Mouse (Mus musculus) embryonic facial prominence, embryonic 12.5 days (tissue): ENCODE results near the gene Slc41a3. TPM values are rescaled to one million over a fixed set of nuclear protein-coding genes. Genes with fewer than 3 reads are reported as not detected.

Source experiments
- ATAC-seq: fragments of 200-750 bp; cut with Nextera tagmentation; 2 replicates; pipeline ENCODE4 v1.8.0; 2017; ENCODE audit not compliant: insufficient number of reproducible peaks, insufficient read depth, low FRiP score, low TSS enrichment
- H3K27ac ChIP-seq: fragments of 300-500 bp; sonication (generic); 2 replicates; pipeline ENCODE4 v1.5.1; 2016; ENCODE audit warnings: mild to moderate bottlenecking
- H3K27me3 ChIP-seq: fragments of 300-500 bp; sonication (generic); 2 replicates; pipeline ENCODE4 v1.6.1; 2016; ENCODE audit warnings: mild to moderate bottlenecking, moderate library complexity
- H3K36me3 ChIP-seq: fragments of 300-500 bp; sonication (generic); 2 replicates; pipeline ENCODE4 v1.6.1; 2016; ENCODE audit warnings: mild to moderate bottlenecking
- H3K4me1 ChIP-seq: fragments of 300-500 bp; sonication (generic); 2 replicates; pipeline ENCODE4 v1.6.1; 2016
- H3K4me2 ChIP-seq: fragments of 300-500 bp; sonication (generic); replicated peaks from 2 replicates; pipeline ENCODE4 v1.6.1; 2016; ENCODE audit warnings: mild to moderate bottlenecking, moderate library complexity
- H3K4me3 ChIP-seq: fragments of 300-500 bp; sonication (generic); 2 replicates; pipeline ENCODE4 v1.5.1; 2016; ENCODE audit warnings: mild to moderate bottlenecking
- H3K9ac ChIP-seq: fragments of 300-500 bp; sonication (generic); 2 replicates; pipeline ENCODE4 v1.6.1; 2016; ENCODE audit warnings: mild to moderate bottlenecking, moderate library complexity
- H3K9me3 ChIP-seq: fragments of 300-500 bp; sonication (generic); 2 replicates; pipeline ENCODE4 v1.6.1; 2016; ENCODE audit warnings: mild to moderate bottlenecking, moderate library complexity
- WGBS: fragments of 180-500 bp; shearing (Covaris S2); methylation state at CpG from one replicate; pipeline ENCODE4 v1.1.7; 2016; 5-methylcytosine and 5-hydroxymethylcytosine counted together
- microRNA-seq: library from miRNA; unstranded; fragments of <30 nt; microRNA quantifications from one replicate; pipeline ENCODE4, GENCODE M21; 2017
- polyA plus RNA-seq: library from polyadenylated mRNA; unstranded; fragments of >200 nt; fragmentation: Nextera tagmentation; extraction: Ambion mirVana; gene quantifications from 2 replicates; pipeline ENCODE4 v1.2.1, GENCODE M21; 2016

The Slc41a3 gene
- polyA plus RNA-seq, 1 experiment from 2014 or later, result 2.8 TPM

DNA sequence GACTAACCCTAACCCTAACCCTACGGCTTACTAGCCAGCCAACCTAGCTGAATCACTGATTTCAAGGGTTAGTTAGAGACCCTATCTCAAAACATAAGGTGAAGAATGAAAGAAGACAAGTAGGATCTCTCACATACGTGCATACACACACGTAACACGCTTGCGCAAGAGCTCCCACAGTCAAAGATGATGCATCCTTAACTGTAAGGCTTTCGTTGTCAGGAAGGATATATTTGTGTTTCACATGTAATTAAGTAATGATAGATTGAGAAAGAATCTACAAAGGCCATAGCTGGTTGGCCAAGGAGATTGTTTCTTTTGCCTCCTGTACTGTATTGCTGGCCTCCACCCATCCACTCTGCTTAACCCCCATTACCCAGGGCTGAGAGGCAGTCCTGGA is 83.5 kb downstream of the Slc41a3 start:
- Histone ChIP-seq H3K4me2 (no peak overlapping the region), H3K9me3 (no peaks in the 10 kb centered on the region), H3K4me1 (0 out of 2 replicates have a peak, but pooled peaks cover 4% of the 10 kb centered on the region), H3K27ac (no peak overlapping the region), H3K36me3 (peaks cover 57% of the 10 kb centered on the region), H3K4me3 (no peak overlapping the region), H3K9ac (no peak overlapping the region), H3K27me3 (no peaks in the 10 kb centered on the region)
- ATAC-seq, result no peak
- 96% methylated on average over 6 of the region's 6 CpGs for WGBS

DNA sequence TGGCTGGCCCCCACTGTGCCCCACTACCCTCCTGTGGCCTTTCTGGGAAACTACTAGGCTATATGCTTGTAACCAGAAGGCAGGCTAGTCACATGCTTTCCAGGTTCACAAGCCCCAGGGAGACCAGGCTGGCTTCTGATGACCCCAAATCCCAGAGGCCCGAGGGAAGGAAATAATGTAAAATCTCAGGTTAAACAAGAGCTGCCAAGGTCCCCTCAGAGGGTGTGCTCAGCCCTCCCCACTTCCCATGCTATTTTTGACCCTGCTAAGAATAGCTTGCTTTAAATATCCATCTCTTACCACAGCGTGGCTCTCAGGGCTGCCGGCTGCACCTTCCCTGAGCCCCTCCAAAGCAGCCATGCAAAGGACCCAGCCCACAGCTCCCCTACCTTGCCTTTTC is 84.2 kb downstream of the Slc41a3 start:
- Histone ChIP-seq H3K4me3 (no peak overlapping the region), H3K4me1 (0 out of 2 replicates have a peak, but pooled peaks cover 4% of the 10 kb centered on the region), H3K4me2 (no peak overlapping the region), H3K9me3 (no peaks in the 10 kb centered on the region), H3K9ac (no peak overlapping the region), H3K27ac (no peak overlapping the region), H3K36me3 (peaks cover 56% of the 10 kb centered on the region), H3K27me3 (no peaks in the 10 kb centered on the region)
- WGBS, result 66% methylated on average over 3 of the region's 3 CpGs
- ATAC-seq, result no peak

DNA sequence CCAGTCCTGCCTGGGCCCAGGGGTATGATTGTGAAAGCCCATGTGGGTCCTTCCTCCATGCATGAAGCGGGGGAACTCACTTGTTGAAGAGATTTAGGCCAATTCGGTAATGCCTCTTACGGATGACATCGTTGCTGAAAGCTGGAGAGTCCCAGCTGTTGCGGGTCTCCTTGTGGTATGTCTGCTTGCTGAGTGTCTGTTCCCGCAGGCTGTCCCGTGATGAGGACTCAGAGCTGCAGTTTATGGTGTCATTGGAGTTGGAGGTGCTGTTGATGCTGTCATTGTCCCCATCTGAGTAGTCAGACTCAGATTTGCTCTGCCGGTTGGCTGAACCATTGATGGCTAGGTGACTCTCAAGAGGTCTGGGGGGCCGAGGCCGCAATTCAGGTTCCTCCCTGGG is 85.0 kb downstream of the Slc41a3 start:
- Histone ChIP-seq H3K27me3 (no peaks in the 10 kb centered on the region), H3K4me3 (no peak overlapping the region), H3K4me2 (no peak overlapping the region), H3K9ac (no peak overlapping the region), H3K36me3 (peaks cover 62% of the 10 kb centered on the region), H3K27ac (no peak overlapping the region), H3K4me1 (0 out of 2 replicates have a peak, but pooled peaks cover 4% of the 10 kb centered on the region), H3K9me3 (no peaks in the 10 kb centered on the region)
- ATAC-seq, result no peak
- WGBS, result 91% methylated on average over 10 of the region's 10 CpGs

DNA sequence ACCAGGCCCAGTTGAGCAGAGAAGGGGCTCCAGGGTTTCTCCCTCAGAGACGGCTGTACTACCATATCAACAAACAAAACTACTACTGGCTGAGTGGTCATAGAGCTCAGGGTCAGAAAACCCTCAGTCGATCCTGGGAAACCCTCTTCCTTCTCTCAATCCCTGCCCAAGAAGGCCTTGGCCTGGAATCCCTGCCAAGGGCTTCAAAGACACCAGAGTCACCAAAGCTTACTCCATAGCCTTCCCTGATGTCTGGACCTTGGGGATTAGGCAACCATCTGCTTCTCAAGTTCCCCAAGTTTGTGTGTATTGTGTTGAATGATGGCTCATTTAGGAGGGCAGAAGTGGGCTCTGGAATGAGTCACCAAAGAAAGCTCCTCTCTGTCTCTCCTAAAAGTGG is 87.4 kb downstream of the Slc41a3 start:
- H3K36me3 ChIP-seq, result peaks cover 64% of the 10 kb centered on the region

DNA sequence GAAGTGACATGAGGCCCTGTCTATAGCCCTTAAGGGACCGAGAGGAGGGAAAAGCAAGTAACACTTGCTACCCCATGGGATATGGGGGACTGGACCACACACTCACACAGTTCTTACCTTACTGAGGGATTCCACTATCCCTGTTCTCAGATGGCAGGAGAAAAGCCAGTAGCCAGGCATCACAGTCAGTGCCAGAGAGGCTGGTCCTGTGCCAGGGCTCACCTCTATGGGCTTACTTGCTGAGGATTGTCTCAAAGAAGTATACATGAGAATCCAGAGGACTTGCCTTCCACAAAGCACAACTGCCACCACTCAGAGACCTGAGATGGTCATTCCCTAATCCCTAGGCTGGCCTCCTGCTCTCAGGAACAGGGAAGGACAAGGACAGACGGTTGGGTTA is 87.9 kb downstream of the Slc41a3 start:
- H3K27ac ChIP-seq, result no peak overlapping the region
- no peak overlapping the region for H3K9ac ChIP-seq
- peaks cover 64% of the 10 kb centered on the region for H3K36me3 ChIP-seq
- no peak overlapping the region for H3K4me2 ChIP-seq
- H3K4me1 ChIP-seq, result no peaks in the 10 kb centered on the region
- WGBS, result 81% methylated on average over 2 of the region's 2 CpGs
- H3K9me3 ChIP-seq, result no peaks in the 10 kb centered on the region
- no peak overlapping the region for H3K4me3 ChIP-seq
- no peaks in the 10 kb centered on the region for H3K27me3 ChIP-seq
- no peak for ATAC-seq

More for the DNA sequence above, 87.4 kb downstream of the Slc41a3 start:
- no peak overlapping the region for H3K4me2 ChIP-seq
- no peak overlapping the region for H3K9ac ChIP-seq
- H3K9me3 ChIP-seq, result no peaks in the 10 kb centered on the region
- no peaks in the 10 kb centered on the region for H3K4me1 ChIP-seq
- 81% methylated on average over 2 of the region's 2 CpGs for WGBS
- no peaks in the 10 kb centered on the region for H3K27me3 ChIP-seq
- H3K27ac ChIP-seq, result no peak overlapping the region
- ATAC-seq, result no peak
- H3K4me3 ChIP-seq, result no peak overlapping the region

DNA sequence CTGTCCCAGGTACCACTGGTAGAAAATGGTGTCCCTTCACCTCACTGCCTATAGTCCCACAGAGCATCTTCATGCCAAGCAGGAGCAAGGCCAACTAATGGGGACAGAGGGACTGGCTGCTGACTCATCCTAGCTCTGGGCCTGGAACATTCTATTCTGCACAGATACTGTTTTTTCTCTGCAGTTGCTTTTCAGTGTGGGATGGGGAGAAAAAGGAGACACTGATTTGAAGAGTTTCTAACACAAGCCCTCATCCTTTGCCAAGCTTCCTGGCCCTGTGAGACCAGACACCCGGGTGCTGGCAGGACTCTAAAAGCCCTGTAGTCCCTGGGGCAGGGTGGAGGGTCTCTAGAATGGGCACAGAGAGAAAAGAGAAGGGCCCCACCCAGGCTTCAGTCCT is 91.2 kb downstream of the Slc41a3 start:
- H3K9ac ChIP-seq, result no peak overlapping the region
- no peaks in the 10 kb centered on the region for H3K9me3 ChIP-seq
- 0 out of 2 replicates have a peak, but pooled peaks cover 12% of the 10 kb centered on the region for H3K4me1 ChIP-seq
- ATAC-seq, result no peak
- no peak overlapping the region for H3K4me3 ChIP-seq
- 76% methylated on average over 1 of the region's 1 CpGs for WGBS
- no peak overlapping the region for H3K27ac ChIP-seq
- no peaks in the 10 kb centered on the region for H3K27me3 ChIP-seq
- H3K4me2 ChIP-seq, result no peak overlapping the region
- H3K36me3 ChIP-seq, result peaks cover 34% of the 10 kb centered on the region

Small RNAs within 50 kb of the gene (microRNA-seq; reads per million reads assigned to microRNA genes)
- not detected for gene Gm24816

Other genes with a start within 250 kb of the Slc41a3 start
- 11.5 and 12.6 TPM in 2 replicates for gene Zxdc, start 235.2 kb upstream of the Slc41a3 start, polyA plus RNA-seq
- gene Cfap100, start 175.9 kb upstream of the Slc41a3 start, polyA plus RNA-seq, result 0.65 and 0.76 TPM in 2 replicates
- gene Klf15, start 142.1 kb upstream of the Slc41a3 start, polyA plus RNA-seq, result 4.5 TPM in 2 replicates
- 1.7 and 2.1 TPM in 2 replicates for gene Aldh1l1, start 118.3 kb upstream of the Slc41a3 start, polyA plus RNA-seq